Mouse (Mus musculus) sigmoid colon, adult 10 weeks (tissue): ENCODE data around the gene Inpp5f. TPM values are rescaled to one million over a fixed set of nuclear protein-coding genes. Genes with fewer than 3 reads are reported as not detected.

Experiments used
- polyA plus RNA-seq: library from polyadenylated mRNA; stranded (reverse); fragments of 350-450 nt; fragmentation: Illumina TruSeq; extraction: RNeasy Lipid Tissue Mini Kit (QIAGEN cat#74804); gene quantifications from one replicate; pipeline ENCODE4 v1.2.3, GENCODE M21; 2014; ENCODE audit warnings: low read depth, low replicate concordance

The Inpp5f gene
- 28.9 TPM for polyA plus RNA-seq

DNA sequence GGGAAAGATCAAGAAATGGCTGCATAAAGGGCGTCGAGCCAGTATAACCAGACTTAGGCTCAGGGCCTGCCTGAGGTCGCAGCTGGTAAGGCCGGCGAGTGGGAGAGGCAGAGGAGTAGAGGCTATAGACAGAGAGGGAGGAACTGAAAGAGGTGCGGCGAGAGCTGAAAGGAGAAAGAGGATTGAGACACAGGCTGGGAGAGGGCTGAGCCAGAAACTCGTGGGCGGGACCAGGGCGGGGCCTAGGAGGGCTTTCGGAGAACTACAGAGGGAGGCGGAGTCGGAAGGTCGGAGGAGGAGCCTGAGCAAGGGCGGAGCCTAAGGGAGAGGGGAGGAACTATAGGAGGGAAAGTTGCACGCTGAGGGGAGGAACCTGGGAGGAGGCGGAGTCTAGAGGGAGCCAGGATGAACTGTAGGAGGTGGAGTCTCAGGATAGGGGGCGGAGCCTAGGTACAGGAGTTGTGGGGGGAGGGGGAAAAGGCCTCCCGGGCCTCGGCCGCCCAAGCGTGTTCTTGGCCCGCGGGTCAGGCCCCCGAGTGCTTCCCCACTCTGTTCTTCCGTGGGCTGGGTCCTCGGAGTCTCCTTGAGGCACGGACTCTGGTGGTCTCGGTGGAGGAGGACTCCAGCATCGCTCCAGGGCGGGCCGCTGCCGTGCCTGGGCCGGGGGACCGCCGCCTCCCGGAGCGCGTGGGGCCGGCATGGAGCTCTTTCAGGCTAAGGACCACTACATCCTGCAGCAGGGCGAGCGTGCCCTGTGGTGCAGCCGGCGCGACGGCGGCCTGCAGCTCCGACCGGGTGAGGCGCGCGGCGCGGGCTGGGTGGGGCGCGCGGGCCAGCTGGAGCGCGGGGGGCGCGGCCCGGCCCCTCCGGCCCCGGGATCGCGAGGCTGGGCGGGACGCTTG, at the start of gene Inpp5f:
Gene Inpp5f (plus strand): TSS at position 432 of the 902 bp plus-strand sequence.

DNA sequence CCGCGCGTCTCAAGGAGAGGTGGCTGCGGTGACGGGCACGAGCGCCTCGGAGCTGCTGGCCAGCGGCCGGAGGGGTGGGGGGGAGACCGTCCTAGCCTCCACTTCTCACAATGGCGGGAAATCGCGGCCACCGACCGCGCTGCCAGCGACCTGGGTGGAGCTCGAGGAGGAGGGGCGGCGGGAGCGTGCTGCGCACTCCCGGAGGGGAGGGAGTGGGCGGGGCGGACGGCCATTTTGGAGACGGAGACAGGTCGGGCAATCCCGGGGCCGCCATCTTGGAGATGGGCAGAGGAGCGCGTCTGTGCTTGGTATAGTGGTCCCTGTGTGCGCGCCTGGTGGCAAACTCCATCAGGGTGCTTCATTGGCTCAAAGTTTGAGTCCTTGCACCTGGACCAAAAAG, 129.2 kb downstream of the Inpp5f start, which contains the start of gene Mcmbp:
Gene Mcmbp (minus strand): TSS at position 162 of the 400 bp plus-strand sequence.

DNA sequence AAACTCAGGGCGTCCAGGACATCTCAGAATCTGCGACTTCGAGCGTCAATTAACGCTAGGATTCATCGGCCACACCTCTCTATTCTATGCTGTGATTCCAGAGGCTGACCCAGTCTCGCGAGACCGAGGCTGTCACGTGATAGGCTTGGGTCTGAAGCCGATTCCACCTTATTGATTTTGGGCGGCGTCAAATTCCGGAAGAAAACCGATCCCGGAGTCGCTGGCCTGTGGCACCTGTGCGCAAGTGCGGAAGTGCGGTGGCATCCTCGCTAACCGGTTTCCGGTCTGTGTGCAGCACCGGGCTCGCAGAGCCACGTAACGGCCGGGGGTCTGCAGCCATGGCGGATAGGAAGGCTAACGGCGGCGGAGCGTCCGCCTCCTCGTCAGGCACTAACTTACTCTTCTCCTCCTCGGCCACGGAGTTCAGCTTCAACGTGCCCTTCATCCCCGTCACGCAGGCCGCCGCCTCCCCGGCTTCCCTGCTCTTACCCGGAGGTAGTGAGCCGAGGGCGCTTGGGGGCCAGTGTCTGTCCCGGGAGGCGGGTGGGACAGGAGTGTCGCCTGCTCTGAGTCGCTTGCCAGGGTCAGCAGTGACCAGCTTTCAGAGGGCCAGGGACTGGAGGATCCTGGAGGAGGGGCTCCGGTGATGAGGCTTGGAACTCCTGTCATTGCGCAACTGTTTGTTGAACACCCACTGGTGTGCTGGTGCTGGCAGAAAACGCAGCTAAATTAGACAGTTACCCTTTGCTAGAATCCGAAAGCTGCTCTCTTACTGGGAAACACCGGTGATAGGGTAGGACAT, 133.8 kb downstream of the Inpp5f start, which contains the start of gene Sec23ip:
Gene Sec23ip (plus strand): TSS at position 260 of the 802 bp plus-strand sequence.

Other genes with a start within 250 kb of the Inpp5f start
- gene Rgs10, start 192.6 kb upstream of the Inpp5f start, polyA plus RNA-seq, result 33.3 TPM
- gene Tial1, start 149.6 kb upstream of the Inpp5f start, polyA plus RNA-seq, result 258 TPM
- gene Bag3, start 87.7 kb upstream of the Inpp5f start, polyA plus RNA-seq, result 16.7 TPM
- gene Mcmbp, start 129.2 kb downstream of the Inpp5f start, polyA plus RNA-seq, result 47.9 TPM
- 36.7 TPM for gene Sec23ip, start 133.6 kb downstream of the Inpp5f start, polyA plus RNA-seq